Mouse (Mus musculus): ENCODE measurements at regions not wholly inside any gene's neighbourhood (a gene's known extent, or its start where the extent isn't known, plus 50 kb on each side); places are given as distances from the start of the nearest gene placed in this dataset.
A peak's percentile ranks its signal among the peaks of the same experiment; 100 is the strongest.
"Not testable (repeated sequence)": the region's sequence is repeated elsewhere in the genome, so short reads cannot be mapped to it uniquely, and the experiment has no call there.

GRCm38 (mm10) chr10:34667203-34667602, 184.0 kb downstream of the Frk start:
- no peak for DNase-seq (ENCODE audit: low spot score)

- no peak for DNase-seq (ENCODE audit: low spot score)
These were observed 184.7 kb downstream of the Frk start for GRCm38 (mm10) chr10:34667735-34668439.

- no peak for DNase-seq (ENCODE audit: low spot score)
These were observed 188.6 kb downstream of the Frk start for GRCm38 (mm10) chr10:34671791-34672190.

- DNase-seq (ENCODE audit: low spot score), result not testable (repeated sequence)
These were observed 216.2 kb downstream of the Frk start for GRCm38 (mm10) chr10:34699414-34699813.

GRCm38 (mm10) chr10:34701956-34702355, 218.8 kb downstream of the Frk start:
- no peak for DNase-seq (ENCODE audit: low spot score)

- DNase-seq (ENCODE audit: low spot score), result no peak
These were observed 222.2 kb downstream of the Frk start for GRCm38 (mm10) chr10:34705416-34705815.

GRCm38 (mm10) chr10:34731249-34731648, 248.1 kb downstream of the Frk start:
- DNase-seq (ENCODE audit: low spot score), result no peak

- DNase-seq (ENCODE audit: low spot score), result no peak
These were observed 279.2 kb downstream of the Frk start for GRCm38 (mm10) chr10:34762426-34762825.

- DNase-seq (ENCODE audit: low spot score), result no peak
These were observed 308.9 kb downstream of the Frk start for GRCm38 (mm10) chr10:34792099-34792498.

- DNase-seq (ENCODE audit: low spot score), result no peak
These were observed 327.9 kb downstream of the Frk start for GRCm38 (mm10) chr10:34811131-34811530.

GRCm38 (mm10) chr10:34824121-34824520, 340.9 kb downstream of the Frk start:
- DNase-seq (ENCODE audit: low spot score), result no peak

- no peak for DNase-seq (ENCODE audit: low spot score)
These were observed 358.9 kb downstream of the Frk start for GRCm38 (mm10) chr10:34842015-34842504.

GRCm38 (mm10) chr10:34856494-34857146, 373.4 kb downstream of the Frk start:
- no peak for DNase-seq (ENCODE audit: low spot score)

- no peak for DNase-seq (ENCODE audit: low spot score)
These were observed 379.5 kb downstream of the Frk start for GRCm38 (mm10) chr10:34862693-34863092.

- peak; percentile 2 for DNase-seq (ENCODE audit: low spot score)
These were observed 388.7 kb downstream of the Frk start for GRCm38 (mm10) chr10:34871888-34872287.

- no peak for DNase-seq (ENCODE audit: low spot score)
These were observed 395.3 kb downstream of the Frk start for GRCm38 (mm10) chr10:34878511-34878910.

- no peak for DNase-seq (ENCODE audit: low spot score)
These were observed 404.4 kb downstream of the Frk start for GRCm38 (mm10) chr10:34887601-34888000.

- DNase-seq (ENCODE audit: low spot score), result no peak
These were observed 421.1 kb downstream of the Frk start for GRCm38 (mm10) chr10:34904274-34904673.

- no peak for DNase-seq (ENCODE audit: low spot score)
These were observed 421.5 kb downstream of the Frk start for GRCm38 (mm10) chr10:34904692-34905091.

- no peak for DNase-seq (ENCODE audit: low spot score)
These were observed 429.0 kb downstream of the Frk start for GRCm38 (mm10) chr10:34912153-34912723.

All from layer of hippocampus, adult 9-10 months (tissue).